Mouse (Mus musculus): ENCODE results near the gene Plppr3. TPM values are rescaled to one million over a fixed set of nuclear protein-coding genes. Genes with fewer than 3 reads are reported as not detected.
A peak's percentile ranks its signal among the peaks of the same experiment; 100 is the strongest.

Gene Plppr3
- polyA plus RNA-seq, 1 experiment from 2014 or later: 156 TPM

DNA sequence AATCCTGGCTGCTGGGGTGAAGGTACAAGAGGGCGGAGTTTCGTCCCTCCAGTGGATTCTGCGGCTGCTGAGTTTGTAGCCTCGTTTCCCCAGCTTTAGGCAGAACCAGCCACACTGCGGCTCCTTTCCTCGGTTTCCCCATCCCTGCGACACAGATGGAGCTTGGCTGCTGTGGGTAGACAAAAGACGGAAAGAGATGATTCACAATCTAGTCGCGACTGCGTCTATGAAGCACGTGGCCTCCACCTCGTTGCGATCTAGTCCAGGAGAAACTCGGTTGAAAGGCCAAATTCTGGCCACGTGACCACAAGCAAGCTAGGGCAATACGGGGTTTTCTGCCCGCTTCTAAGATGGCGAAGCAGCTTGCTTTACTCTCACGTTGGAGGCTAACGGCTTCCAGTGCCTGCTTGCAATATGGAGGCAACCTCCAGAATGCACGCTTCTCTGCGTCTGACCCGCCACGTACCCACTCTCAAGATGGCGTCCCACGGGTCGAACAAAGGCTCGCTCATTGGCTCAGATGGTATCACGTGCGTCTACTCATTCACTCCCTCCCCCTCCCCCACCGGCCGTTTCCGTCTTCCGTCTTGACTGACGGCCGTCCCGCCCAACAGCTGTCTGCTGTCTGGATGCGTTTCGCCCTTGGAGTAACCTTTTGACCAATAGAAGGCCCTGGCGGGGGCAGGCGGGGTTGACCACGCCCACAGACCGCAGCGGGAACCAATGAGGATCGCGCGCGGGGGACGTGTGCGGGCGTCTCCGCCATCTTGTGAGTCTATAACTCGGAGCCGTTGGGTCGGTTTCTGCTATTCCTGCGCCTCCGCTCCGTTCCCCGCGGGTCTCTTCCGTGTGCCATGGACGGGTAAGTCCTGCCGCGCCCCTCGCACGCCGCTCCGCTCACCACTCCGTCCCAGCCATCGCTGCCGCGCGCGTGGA is 20.3 kb downstream of the Plppr3 start, which contains the start of gene Ptbp1:
Ptbp1 (plus strand) TSS at position 568 of the 936 bp plus-strand sequence.
- Histone ChIP-seq H3K4me3 (ENCODE audit: low read depth, low read length) (peak within 1 kb of the TSS; percentile 99), H3K27me3 (ENCODE audit: control insufficient read depth, insufficient read depth, low read length) (no peaks in the 10 kb centered on the region), H3K4me1 (ENCODE audit: control insufficient read depth, insufficient read depth, low read length) (peaks cover 48% of the 10 kb centered on the region), H3K9ac (ENCODE audit: low read length) (peak within 1 kb of the TSS; percentile 99), H3K4me2 (ENCODE audit: low read depth) (peak within 1 kb of the TSS; percentile 94), H3K27ac (ENCODE audit: low read depth, low read length) (peak within 1 kb of the TSS; percentile 100), H3K36me3 (ENCODE audit: control insufficient read depth, insufficient read depth, low read length) (peaks cover 8% of the 10 kb centered on the region), H3K9me3 (ENCODE audit: control insufficient read depth, low read length) (no peaks in the 10 kb centered on the region)
- under 1% methylated on average over 75 of the region's 75 CpGs for WGBS
- ATAC-seq (ENCODE audit: insufficient read depth, low FRiP score, low TSS enrichment) (peak; percentile 90), DNase-seq (ENCODE audit: low spot score) (peak; percentile 100)

DNA sequence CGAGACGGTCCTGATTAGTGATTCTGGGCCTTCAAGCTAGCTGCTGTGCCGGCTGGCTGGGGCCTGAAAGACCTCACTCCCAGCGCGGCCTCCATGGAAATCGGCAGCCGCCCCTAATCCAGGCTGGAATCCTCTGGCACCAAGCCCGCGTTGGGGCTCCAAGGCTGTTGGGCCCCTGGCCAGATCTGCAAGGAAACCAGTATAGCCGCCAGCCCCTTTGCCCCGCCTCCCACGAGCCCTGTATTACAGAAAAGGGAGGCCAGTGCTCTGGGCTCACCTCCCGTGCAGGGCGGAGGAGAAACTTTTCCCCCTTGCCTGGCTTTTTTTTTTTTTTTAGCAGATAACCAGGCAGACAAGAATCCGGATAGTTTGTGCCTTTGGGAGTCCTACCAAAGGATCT is 21.0 kb downstream of the Plppr3 start:
- H3K36me3 ChIP-seq (ENCODE audit: control insufficient read depth, insufficient read depth, low read length): peaks cover 6% of the 10 kb centered on the region
- no peaks in the 10 kb centered on the region for H3K27me3 ChIP-seq (ENCODE audit: control insufficient read depth, insufficient read depth, low read length)
- DNase-seq (ENCODE audit: low spot score) (peak; percentile 80), ATAC-seq (ENCODE audit: insufficient read depth, low FRiP score, low TSS enrichment) (peak; percentile 22; the same call in 1 of the 2 replicates)
- H3K4me3 ChIP-seq (ENCODE audit: low read depth, low read length): peak overlapping the region; percentile 99
- H3K9me3 ChIP-seq (ENCODE audit: control insufficient read depth, low read length): no peaks in the 10 kb centered on the region
- H3K4me2 ChIP-seq (ENCODE audit: low read depth): peak overlapping the region; percentile 92
- under 1% methylated on average over 15 of the region's 15 CpGs for WGBS
- H3K4me1 ChIP-seq (ENCODE audit: control insufficient read depth, insufficient read depth, low read length): peaks cover 46% of the 10 kb centered on the region
- peak overlapping the region; percentile 88 for H3K9ac ChIP-seq (ENCODE audit: low read length)
- peak overlapping the region; percentile 99 for H3K27ac ChIP-seq (ENCODE audit: low read depth, low read length)

- Histone ChIP-seq H3K27me3 (ENCODE audit: control insufficient read depth, insufficient read depth, low read length) (no peaks in the 10 kb centered on the region), H3K27ac (ENCODE audit: low read depth, low read length) (peak overlapping the region; percentile 99), H3K4me1 (ENCODE audit: control insufficient read depth, insufficient read depth, low read length) (peaks cover 41% of the 10 kb centered on the region), H3K4me3 (ENCODE audit: low read depth, low read length) (peak overlapping the region; percentile 99), H3K9me3 (ENCODE audit: control insufficient read depth, low read length) (no peaks in the 10 kb centered on the region), H3K36me3 (ENCODE audit: control insufficient read depth, insufficient read depth, low read length) (peaks cover 3% of the 10 kb centered on the region), H3K9ac (ENCODE audit: low read length) (peak overlapping the region; percentile 88), H3K4me2 (ENCODE audit: low read depth) (peak overlapping the region; percentile 92)
- ATAC-seq (ENCODE audit: insufficient read depth, low FRiP score, low TSS enrichment) (no peak), DNase-seq (ENCODE audit: low spot score) (no peak)
- 37% methylated on average over 8 of the region's 8 CpGs for WGBS
These were observed 21.6 kb downstream of the Plppr3 start for GRCm38 (mm10) chr10:79852827-79853226.

- H3K9ac ChIP-seq (ENCODE audit: low read length): peak overlapping the region; percentile 88
- peak overlapping the region; percentile 99 for H3K4me3 ChIP-seq (ENCODE audit: low read depth, low read length)
- H3K4me2 ChIP-seq (ENCODE audit: low read depth): peak overlapping the region; percentile 92
- peaks cover 35% of the 10 kb centered on the region for H3K4me1 ChIP-seq (ENCODE audit: control insufficient read depth, insufficient read depth, low read length)
- DNase-seq (ENCODE audit: low spot score): no peak
- peak overlapping the region; percentile 99 for H3K27ac ChIP-seq (ENCODE audit: low read depth, low read length)
- no peaks in the 10 kb centered on the region for H3K27me3 ChIP-seq (ENCODE audit: control insufficient read depth, insufficient read depth, low read length)
- H3K36me3 ChIP-seq (ENCODE audit: control insufficient read depth, insufficient read depth, low read length): peaks cover 2% of the 10 kb centered on the region; the same call in 1 of the 2 replicates
- 65% methylated on average over 9 of the region's 9 CpGs for WGBS
- ATAC-seq (ENCODE audit: insufficient read depth, low FRiP score, low TSS enrichment): no peak
- no peaks in the 10 kb centered on the region for H3K9me3 ChIP-seq (ENCODE audit: control insufficient read depth, low read length)
These were observed 22.2 kb downstream of the Plppr3 start for GRCm38 (mm10) chr10:79852107-79852789.

DNA sequence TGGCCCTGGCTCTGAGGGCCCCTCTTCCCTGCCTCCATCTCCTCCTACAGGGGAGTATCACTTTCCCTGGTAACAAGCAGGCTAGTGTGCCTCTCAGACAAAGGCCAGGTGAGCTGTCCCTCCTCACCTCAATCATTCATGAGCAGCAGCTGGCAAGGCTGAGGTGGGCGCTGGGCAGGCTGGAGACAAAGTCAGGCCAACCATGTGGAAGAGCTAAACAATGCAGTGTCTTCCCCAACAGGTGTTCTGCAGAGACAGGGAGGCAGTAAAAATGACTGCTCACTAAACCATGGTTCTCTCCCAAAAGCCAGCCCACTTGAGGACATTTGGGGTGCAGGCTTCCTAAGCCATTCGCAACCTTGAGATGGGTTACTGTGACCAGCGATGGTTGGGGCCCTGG is 22.8 kb downstream of the Plppr3 start:
- no peaks in the 10 kb centered on the region for H3K27me3 ChIP-seq (ENCODE audit: control insufficient read depth, insufficient read depth, low read length)
- no peaks in the 10 kb centered on the region; the same call in 1 of the 2 replicates for H3K36me3 ChIP-seq (ENCODE audit: control insufficient read depth, insufficient read depth, low read length)
- H3K4me3 ChIP-seq (ENCODE audit: low read depth, low read length): peak overlapping the region; percentile 8; the same call in 1 of the 2 replicates
- H3K27ac ChIP-seq (ENCODE audit: low read depth, low read length): peak overlapping the region; percentile 99; the same call in 1 of the 2 replicates
- DNase-seq (ENCODE audit: low spot score) (no peak), ATAC-seq (ENCODE audit: insufficient read depth, low FRiP score, low TSS enrichment) (no peak)
- WGBS: 79% methylated on average over 3 of the region's 3 CpGs
- peaks cover 30% of the 10 kb centered on the region for H3K4me1 ChIP-seq (ENCODE audit: control insufficient read depth, insufficient read depth, low read length)
- H3K9ac ChIP-seq (ENCODE audit: low read length): peak overlapping the region; percentile 88
- no peaks in the 10 kb centered on the region for H3K9me3 ChIP-seq (ENCODE audit: control insufficient read depth, low read length)
- peak overlapping the region; percentile 92 for H3K4me2 ChIP-seq (ENCODE audit: low read depth)

- H3K27me3 ChIP-seq (ENCODE audit: control insufficient read depth, insufficient read depth, low read length): no peaks in the 10 kb centered on the region
- no peak overlapping the region for H3K4me2 ChIP-seq (ENCODE audit: low read depth)
- DNase-seq (ENCODE audit: low spot score): no peak
- no peak overlapping the region for H3K4me3 ChIP-seq (ENCODE audit: low read depth, low read length)
- no peaks in the 10 kb centered on the region for H3K9me3 ChIP-seq (ENCODE audit: control insufficient read depth, low read length)
- no peaks in the 10 kb centered on the region for H3K36me3 ChIP-seq (ENCODE audit: control insufficient read depth, insufficient read depth, low read length)
- ATAC-seq (ENCODE audit: insufficient read depth, low FRiP score, low TSS enrichment): no peak
- H3K4me1 ChIP-seq (ENCODE audit: control insufficient read depth, insufficient read depth, low read length): peaks cover 20% of the 10 kb centered on the region
- 82% methylated on average over 8 of the region's 8 CpGs for WGBS
- H3K27ac ChIP-seq (ENCODE audit: low read depth, low read length): no peak overlapping the region
- H3K9ac ChIP-seq (ENCODE audit: low read length): no peak overlapping the region
These were observed 24.3 kb downstream of the Plppr3 start for GRCm38 (mm10) chr10:79849941-79850628.

DNA sequence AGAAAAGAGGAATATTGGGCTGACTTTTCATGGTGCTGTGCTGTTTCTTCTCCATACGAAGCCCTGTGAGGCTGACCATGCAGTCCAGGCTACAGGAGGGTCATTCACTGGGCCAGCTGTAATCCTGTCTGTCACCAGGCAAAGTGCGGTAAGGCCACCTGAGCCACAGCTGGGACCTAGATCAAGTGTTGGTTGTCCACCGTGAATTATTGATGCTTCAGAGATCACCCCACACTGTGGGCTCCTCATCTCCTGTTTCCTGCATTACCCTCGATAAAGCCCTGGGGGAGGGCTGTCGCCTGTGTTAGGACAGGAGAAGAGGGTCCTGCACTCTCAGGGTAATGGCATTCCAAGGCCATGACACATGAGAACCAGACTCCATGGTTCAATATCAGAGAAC is 27.9 kb downstream of the Plppr3 start:
- DNase-seq (ENCODE audit: low spot score) (no peak), ATAC-seq (ENCODE audit: insufficient read depth, low FRiP score, low TSS enrichment) (no peak)
- WGBS: 52% methylated on average over 5 of the region's 5 CpGs
- H3K27me3 ChIP-seq (ENCODE audit: control insufficient read depth, insufficient read depth, low read length): no peaks in the 10 kb centered on the region
- no peak overlapping the region for H3K4me2 ChIP-seq (ENCODE audit: low read depth)
- peaks cover 7% of the 10 kb centered on the region for H3K4me1 ChIP-seq (ENCODE audit: control insufficient read depth, insufficient read depth, low read length)
- no peaks in the 10 kb centered on the region for H3K9me3 ChIP-seq (ENCODE audit: control insufficient read depth, low read length)
- H3K27ac ChIP-seq (ENCODE audit: low read depth, low read length): no peak overlapping the region
- H3K9ac ChIP-seq (ENCODE audit: low read length): no peak overlapping the region
- H3K36me3 ChIP-seq (ENCODE audit: control insufficient read depth, insufficient read depth, low read length): no peaks in the 10 kb centered on the region
- no peak overlapping the region for H3K4me3 ChIP-seq (ENCODE audit: low read depth, low read length)

DNA sequence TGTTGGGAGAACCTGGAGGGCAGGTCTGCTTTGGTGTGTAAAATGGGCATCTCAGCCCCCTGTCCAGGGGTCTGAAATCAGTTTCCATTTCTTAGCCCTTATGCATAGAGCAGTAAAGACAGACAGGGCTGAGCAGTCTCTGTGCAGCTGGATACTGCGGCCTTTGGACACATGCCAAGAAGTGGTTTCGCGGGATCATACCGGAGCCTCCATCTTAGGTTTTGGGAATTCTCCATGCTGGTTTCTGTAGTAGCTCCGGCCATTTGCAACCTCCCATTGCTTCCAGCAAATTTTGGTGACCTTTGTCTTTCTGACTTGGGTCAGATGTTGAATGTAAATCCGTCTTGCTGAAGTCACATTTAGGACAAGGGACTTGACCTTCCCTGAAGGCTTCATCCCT is 31.0 kb downstream of the Plppr3 start:
- ATAC-seq (ENCODE audit: insufficient read depth, low FRiP score, low TSS enrichment): no peak
- DNase-seq (ENCODE audit: low spot score): no peak
- Histone ChIP-seq H3K4me1 (ENCODE audit: control insufficient read depth, insufficient read depth, low read length) (peaks cover 10% of the 10 kb centered on the region), H3K36me3 (ENCODE audit: control insufficient read depth, insufficient read depth, low read length) (no peaks in the 10 kb centered on the region), H3K9me3 (ENCODE audit: control insufficient read depth, low read length) (no peaks in the 10 kb centered on the region), H3K27me3 (ENCODE audit: control insufficient read depth, insufficient read depth, low read length) (no peaks in the 10 kb centered on the region), H3K27ac (ENCODE audit: low read depth, low read length) (no peak overlapping the region), H3K9ac (ENCODE audit: low read length) (no peak overlapping the region), H3K4me2 (ENCODE audit: low read depth) (no peak overlapping the region), H3K4me3 (ENCODE audit: low read depth, low read length) (no peak overlapping the region)
- WGBS: 80% methylated on average over 6 of the region's 6 CpGs

Data from neural tube, embryonic 11.5 days (tissue).